Mouse (Mus musculus): ENCODE measurements around the gene Slc6a9. TPM values are rescaled to one million over a fixed set of nuclear protein-coding genes. Genes with fewer than 3 reads are reported as not detected.

Slc6a9 gene
- total RNA-seq (2023), result 1 to 10 TPM; 2.2 to 4.1 TPM

DNA sequence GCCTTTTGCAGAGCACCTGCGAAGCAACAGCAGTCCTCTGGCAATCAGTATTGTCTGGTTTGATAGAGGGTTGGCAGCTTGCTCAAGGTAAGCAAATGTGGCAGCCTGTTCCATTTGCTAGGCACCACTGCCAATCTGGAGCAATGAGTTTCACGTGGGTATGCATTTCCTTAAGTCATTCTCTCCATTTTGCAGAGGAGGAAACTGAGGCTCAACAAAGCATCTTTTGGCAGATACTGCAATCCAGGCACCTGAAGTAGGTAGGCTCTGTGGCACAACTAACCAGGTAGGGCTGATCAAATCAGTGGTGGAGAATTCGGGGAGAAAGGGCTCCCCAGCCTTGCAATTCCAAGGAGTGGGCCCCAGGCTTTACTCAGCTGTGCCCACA is at the start of gene Slc6a9:
Gene Slc6a9, plus strand, starts transcription at position 50 of the 388 bp plus-strand sequence.

DNA sequence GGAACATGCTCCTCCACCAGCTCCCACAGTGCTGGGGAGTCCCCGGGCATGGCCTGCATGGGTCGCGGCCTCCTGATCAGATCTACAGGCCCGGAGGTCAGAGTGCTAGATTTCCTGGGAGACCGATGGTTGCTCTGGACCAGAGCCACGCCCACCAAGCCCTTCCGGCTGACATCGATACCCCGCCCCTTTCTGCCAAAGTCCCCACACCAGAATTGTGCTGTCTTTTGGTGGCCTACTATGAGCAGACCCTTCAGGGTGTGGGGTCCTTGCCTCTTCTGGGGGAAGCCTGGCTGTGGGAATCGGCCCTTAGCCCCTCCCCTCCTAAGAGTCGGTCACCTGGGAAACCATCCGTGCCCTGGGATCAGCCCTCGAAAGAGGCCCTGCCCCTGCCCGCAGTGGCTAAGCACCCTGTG is 38.2 kb downstream of the Slc6a9 start, which contains the start of gene Ccdc24:
Gene Ccdc24, minus strand, starts transcription at position 87 of the 416 bp plus-strand sequence.

DNA sequence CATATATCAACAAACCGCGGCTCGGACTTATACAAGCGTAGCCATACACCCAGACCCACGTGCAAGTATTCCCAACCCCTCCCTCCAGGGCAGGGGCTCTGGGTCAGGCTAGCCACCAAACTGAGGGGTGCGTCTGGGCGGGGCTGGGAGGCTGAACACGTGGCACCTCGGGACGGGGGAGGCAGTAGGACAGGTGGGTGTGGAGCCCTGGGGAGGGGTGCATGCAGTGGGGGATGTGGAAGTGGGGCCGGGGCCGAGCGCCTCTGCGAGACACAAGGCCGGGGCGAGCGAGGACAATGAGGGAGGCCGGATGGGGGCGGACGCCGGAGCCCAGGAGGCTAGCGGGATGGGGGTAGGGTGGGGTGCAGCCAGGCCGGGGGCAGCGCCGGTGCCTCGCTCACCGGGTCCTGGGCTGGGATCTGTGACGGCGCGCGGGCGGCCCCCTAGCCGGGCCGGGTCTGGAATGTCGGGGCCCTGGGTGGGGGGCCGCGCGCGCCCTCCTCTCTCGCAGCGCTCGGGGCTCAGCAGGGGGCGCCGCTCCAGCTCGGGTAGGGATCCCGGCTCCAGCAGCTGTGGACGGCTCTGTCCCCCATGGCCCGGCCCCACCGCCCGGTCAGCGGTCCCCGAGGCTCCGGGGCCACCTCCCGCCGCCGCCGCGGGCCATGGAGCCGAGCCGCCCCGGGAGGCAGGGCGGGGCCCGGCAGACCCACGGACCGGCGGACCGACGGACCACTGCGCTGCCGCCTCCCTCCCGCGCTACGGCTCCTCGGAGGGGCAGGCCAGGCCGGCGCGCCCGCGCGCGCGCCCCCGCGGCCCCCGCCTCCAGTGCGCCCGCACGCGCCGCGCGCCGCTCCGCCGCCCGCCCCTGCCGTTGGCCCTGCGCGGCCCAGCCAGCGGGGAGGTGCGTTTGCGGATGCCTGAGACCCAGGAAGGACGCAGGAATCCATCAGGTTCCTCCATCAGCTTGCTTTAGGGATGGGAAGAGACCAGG is 48.7 kb downstream of the Slc6a9 start, which contains the start of gene B4galt2:
Gene B4galt2, minus strand, starts transcription at position 787 of the 991 bp plus-strand sequence.

DNA sequence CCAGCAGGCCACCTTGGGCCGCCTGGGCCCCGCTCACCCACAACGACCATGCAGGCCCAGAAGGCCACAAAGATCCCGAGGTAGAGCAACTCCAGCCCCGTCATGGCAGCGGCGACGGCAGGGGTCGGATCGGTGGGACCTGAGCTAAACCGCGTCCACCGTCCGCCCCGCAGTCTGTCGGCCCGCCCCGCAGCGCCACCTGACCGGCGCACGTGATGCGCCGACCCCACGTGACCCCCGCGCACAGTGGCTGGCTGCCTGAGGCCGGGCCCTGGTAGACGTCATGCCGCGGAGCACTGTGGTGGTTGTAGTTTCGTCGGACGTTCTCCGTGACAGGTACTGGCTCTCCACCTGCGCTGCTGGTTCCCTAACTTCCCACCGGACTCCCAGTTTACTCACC is 52.8 kb downstream of the Slc6a9 start, which contains the start of gene Atp6v0b:
Gene Atp6v0b, minus strand, starts transcription at position 201 of the 400 bp plus-strand sequence.

DNA sequence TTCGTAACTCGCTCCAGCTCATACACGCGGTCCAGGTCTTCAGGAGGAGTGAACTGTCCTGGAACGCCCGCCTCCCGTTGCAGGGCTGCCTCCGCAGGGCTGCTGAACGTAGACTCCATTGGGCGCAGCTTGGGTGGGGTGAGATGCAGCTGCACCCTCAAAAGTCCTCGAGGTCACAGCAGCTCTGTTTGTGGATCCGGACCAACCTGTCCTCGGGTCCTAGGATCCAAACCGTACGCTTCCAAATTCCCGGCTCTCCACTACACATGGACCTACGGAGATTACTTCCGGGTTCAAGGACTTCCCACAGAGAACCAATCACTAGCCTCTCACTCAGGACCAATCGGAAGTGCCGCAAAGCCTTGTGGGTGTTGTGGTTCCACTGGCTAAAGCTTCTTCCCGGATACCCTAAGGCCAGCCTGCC is 57.4 kb downstream of the Slc6a9 start, which contains the start of gene Dph2:
Gene Dph2, minus strand, starts transcription at position 295 of the 424 bp plus-strand sequence.

DNA sequence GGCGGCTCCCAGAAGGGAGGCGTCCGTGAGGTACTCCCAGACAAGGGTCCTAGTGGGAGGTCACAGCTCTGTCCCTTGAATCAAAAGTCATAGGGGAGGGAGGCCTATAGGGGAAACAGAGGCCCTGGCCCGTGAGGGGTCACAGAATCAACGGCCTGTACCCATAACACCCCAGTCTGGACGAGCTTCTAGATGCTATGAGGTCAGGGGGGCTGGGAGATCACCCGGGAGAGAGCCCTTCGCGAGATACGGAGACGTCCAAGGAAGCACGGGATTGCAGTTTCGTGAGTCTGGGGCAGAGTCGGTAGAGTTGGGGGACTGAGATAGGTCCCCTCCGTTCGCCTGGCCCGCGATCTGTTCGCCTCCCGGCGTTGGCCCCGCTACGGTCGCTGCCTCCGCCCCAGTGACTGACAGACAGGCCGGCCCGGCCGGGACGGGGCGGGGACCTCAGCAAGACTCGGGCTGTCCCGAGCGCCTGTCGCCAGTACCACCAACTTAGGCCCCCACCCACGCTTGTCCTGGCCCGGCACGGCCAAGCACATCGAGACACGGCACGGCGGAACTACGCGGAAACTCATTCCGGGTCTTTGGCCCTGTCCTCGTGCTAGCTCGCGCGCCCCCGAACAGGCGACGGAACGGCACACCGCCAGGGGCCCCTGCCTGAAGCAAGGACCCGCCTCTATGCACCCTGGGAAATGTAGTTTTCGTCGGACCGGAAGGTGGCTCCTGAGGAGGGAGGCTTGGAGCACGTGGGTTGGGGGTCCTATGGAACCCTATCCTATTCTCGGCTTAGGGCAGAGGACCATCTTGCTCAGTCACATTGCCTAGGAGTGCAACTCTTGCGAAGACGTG is 80.5 kb downstream of the Slc6a9 start, which contains the start of gene Ipo13:
Gene Ipo13, minus strand, starts transcription at position 409 of the 852 bp plus-strand sequence.

Other genes starting within 250 kb of the Slc6a9 start
- 10 to 100 TPM; 16.1 to 17.8 TPM for gene Dmap1, start 152.2 kb upstream of the Slc6a9 start, total RNA-seq (2023)
- gene Gm12845, start 110.1 kb upstream of the Slc6a9 start, total RNA-seq (2023), result not detected
- not detected for gene Klf17, start 68.9 kb upstream of the Slc6a9 start, total RNA-seq (2023)
- gene Ccdc24, start 38.1 kb downstream of the Slc6a9 start, total RNA-seq (2023), result not detected
- under 1 TPM in 1 of 2 experiments, not detected in 1; 0.26 TPM for gene B4galt2, start 49.0 kb downstream of the Slc6a9 start, total RNA-seq (2023)
- gene Atp6v0b, start 52.8 kb downstream of the Slc6a9 start, total RNA-seq (2023), result 100 to 1,000 TPM; 315 to 342 TPM
- gene Dph2, start 57.5 kb downstream of the Slc6a9 start, total RNA-seq (2023), result 1 to 10 TPM; 2.3 to 2.7 TPM
- 10 to 100 TPM; 27.5 to 31.2 TPM for gene Ipo13, start 80.5 kb downstream of the Slc6a9 start, total RNA-seq (2023)
- gene Artn, start 95.3 kb downstream of the Slc6a9 start, total RNA-seq (2023), result not detected